ENCODE assay signal across 7 mouse cellular contexts in genomic region chr11:102991681-102992080, GRCm38 (mm10). TPM values are rescaled to one million over a fixed set of nuclear protein-coding genes. Genes with fewer than 3 reads are reported as not detected.
DNase-seq lines count a peak whose midpoint lies in the region; ATAC-seq and TF ChIP-seq lines count a peak whose summit lies in the region.

No protein-coding gene starts in this region.

- peak overlapping the region; percentile 46 for H3K4me2 ChIP-seq in lung, embryonic 16.5 days (ENCODE audit: low read depth, low read length)
- H3K4me2 ChIP-seq in forebrain, embryonic 13.5 days = peak overlapping the region; percentile 52
- peak overlapping the region; percentile 32 for H3K4me2 ChIP-seq in limb, embryonic 14.5 days (replicated peaks; ENCODE audit: low read depth, low read length, severe bottlenecking)
- H3K4me2 ChIP-seq in stomach, embryonic 15.5 days = peak overlapping the region; percentile 45

- no peak overlapping the region for H3K9ac ChIP-seq in lung, embryonic 16.5 days (ENCODE audit: low read length)
- H3K9ac ChIP-seq in forebrain, embryonic 13.5 days = peak overlapping the region; percentile 55
- H3K9ac ChIP-seq in limb, embryonic 14.5 days (ENCODE audit: low read depth, low read length, severe bottlenecking) = no peak overlapping the region
- no peak overlapping the region for H3K9ac ChIP-seq in stomach, embryonic 15.5 days

- no peak for TF ChIP-seq POLR2A in limb, embryonic 14.5 days (IDR thresholded peaks at IDR 0.05; ENCODE audit: borderline replicate concordance, extremely low read depth, insufficient read depth, insufficient read length)

- no peak for DNase-seq in lung, postnatal 25 days (ENCODE audit: low spot score)
- DNase-seq in limb, embryonic 14.5 days (ENCODE audit: low spot score) = no peak
- DNase-seq in thymus, adult 18-20 months = no peak
- no peak for DNase-seq in layer of hippocampus, adult 11-12 months (ENCODE audit: low spot score)

- peaks cover 9% of the 10 kb centered on the region for H3K4me1 ChIP-seq in lung, embryonic 16.5 days (replicated peaks; ENCODE audit: control insufficient read depth, insufficient read depth, low read length)
- peaks cover 32% of the 10 kb centered on the region for H3K4me1 ChIP-seq in forebrain, embryonic 13.5 days
- H3K4me1 ChIP-seq in limb, embryonic 14.5 days (ENCODE audit: control insufficient read depth, insufficient read depth, low read length) = peaks cover 15% of the 10 kb centered on the region; the same call in 1 of the 2 replicates
- peaks cover 19% of the 10 kb centered on the region; the same call in 1 of the 2 replicates for H3K4me1 ChIP-seq in stomach, embryonic 15.5 days

- peaks cover 8% of the 10 kb centered on the region for H3K27me3 ChIP-seq in lung, embryonic 16.5 days (ENCODE audit: control insufficient read depth, insufficient read depth, low read depth, low read length)
- H3K27me3 ChIP-seq in forebrain, embryonic 13.5 days = peaks cover 45% of the 10 kb centered on the region
- H3K27me3 ChIP-seq in limb, embryonic 14.5 days (ENCODE audit: control insufficient read depth, insufficient read depth, low read length) = peaks cover 32% of the 10 kb centered on the region
- peaks cover 13% of the 10 kb centered on the region; the same call in 1 of the 2 replicates for H3K27me3 ChIP-seq in stomach, embryonic 15.5 days (replicated peaks)

- H3K27ac ChIP-seq in lung, embryonic 16.5 days (ENCODE audit: low read length) = no peak overlapping the region
- H3K27ac ChIP-seq in forebrain, embryonic 13.5 days = no peak overlapping the region
- no peak overlapping the region for H3K27ac ChIP-seq in limb, embryonic 14.5 days (replicated peaks; ENCODE audit: low read depth, low read length)
- peak overlapping the region; percentile 28; the same call in 1 of the 2 replicates for H3K27ac ChIP-seq in stomach, embryonic 15.5 days

- peaks cover 20% of the 10 kb centered on the region for H3K36me3 ChIP-seq in lung, embryonic 16.5 days (ENCODE audit: control insufficient read depth, insufficient read depth, low read length)
- peaks cover 29% of the 10 kb centered on the region for H3K36me3 ChIP-seq in forebrain, embryonic 13.5 days (ENCODE audit: poor library complexity, severe bottlenecking)
- peaks cover 31% of the 10 kb centered on the region for H3K36me3 ChIP-seq in limb, embryonic 14.5 days (ENCODE audit: control insufficient read depth, insufficient read depth, low read length)
- H3K36me3 ChIP-seq in stomach, embryonic 15.5 days = peaks cover 20% of the 10 kb centered on the region

- no peaks in the 10 kb centered on the region for H3K9me3 ChIP-seq in lung, embryonic 16.5 days (ENCODE audit: control insufficient read depth, low read length)
- H3K9me3 ChIP-seq in forebrain, embryonic 13.5 days (replicated peaks) = no peaks in the 10 kb centered on the region
- H3K9me3 ChIP-seq in limb, embryonic 14.5 days (ENCODE audit: control insufficient read depth, low read length) = no peaks in the 10 kb centered on the region
- H3K9me3 ChIP-seq in stomach, embryonic 15.5 days = no peaks in the 10 kb centered on the region

- peak; percentile 78 for ATAC-seq in lung, embryonic 16.5 days (ENCODE audit: low read depth)
- ATAC-seq in forebrain, embryonic 13.5 days = no peak
- ATAC-seq in limb, embryonic 14.5 days (ENCODE audit: low FRiP score, low read depth) = no peak
- ATAC-seq in stomach, embryonic 15.5 days (ENCODE audit: insufficient read depth, low FRiP score, low read depth) = peak; percentile 32; the same call in 1 of the 2 replicates

- WGBS in lung, embryonic 16.5 days = under 1% methylated on average over 16 of the region's 16 CpGs
- WGBS in forebrain, embryonic 13.5 days = 1% methylated on average over 16 of the region's 16 CpGs
- 2% methylated on average over 16 of the region's 16 CpGs for WGBS in limb, embryonic 14.5 days
- WGBS in stomach, embryonic 15.5 days = 2% methylated on average over 16 of the region's 16 CpGs

- peak overlapping the region; percentile 20 for H3K4me3 ChIP-seq in lung, embryonic 16.5 days (ENCODE audit: low read length)
- H3K4me3 ChIP-seq in forebrain, embryonic 13.5 days = peak overlapping the region; percentile 23
- peak overlapping the region; percentile 14; the same call in 1 of the 2 replicates for H3K4me3 ChIP-seq in limb, embryonic 14.5 days (replicated peaks; ENCODE audit: low read length)
- peak overlapping the region; percentile 18 for H3K4me3 ChIP-seq in stomach, embryonic 15.5 days (replicated peaks)

RNA-seq across cellular contexts. Expression of gene Nmt1, which starts 36.3 kb away (rescaled TPM):
- 63.4 and 64.7 TPM in 2 replicates for polyA plus RNA-seq in lung, embryonic 16.5 days (2015; fragmentation: Nextera tagmentation; extraction: Ambion mirVana)
- polyA plus RNA-seq in forebrain, embryonic 13.5 days (2015; fragmentation: Nextera tagmentation; extraction: Ambion mirVana) = 47.3 and 53.9 TPM in 2 replicates
- 45.9 and 48.9 TPM in 2 replicates for polyA plus RNA-seq in limb, embryonic 14.5 days (2012; rRNA removed)
- polyA plus RNA-seq in limb, embryonic 14.5 days (2014; fragmentation: Nextera tagmentation; extraction: Ambion mirVana) = 50.2 and 53.9 TPM in 2 replicates
- polyA plus RNA-seq in stomach, embryonic 15.5 days (2015; fragmentation: Nextera tagmentation; extraction: Ambion mirVana) = 48.5 and 52.2 TPM in 2 replicates

RNA-seq across cellular contexts. Expression of gene Dcakd, which starts 36.5 kb away (rescaled TPM):
- 140 and 161 TPM in 2 replicates for polyA plus RNA-seq in lung, embryonic 16.5 days (2015; fragmentation: Nextera tagmentation; extraction: Ambion mirVana)
- 182 and 195 TPM in 2 replicates for polyA plus RNA-seq in forebrain, embryonic 13.5 days (2015; fragmentation: Nextera tagmentation; extraction: Ambion mirVana)
- 182 and 259 TPM in 2 replicates for polyA plus RNA-seq in limb, embryonic 14.5 days (2012; rRNA removed)
- 173 and 185 TPM in 2 replicates for polyA plus RNA-seq in limb, embryonic 14.5 days (2014; fragmentation: Nextera tagmentation; extraction: Ambion mirVana)
- 107 TPM in 2 replicates for polyA plus RNA-seq in stomach, embryonic 15.5 days (2015; fragmentation: Nextera tagmentation; extraction: Ambion mirVana)

RNA-seq across cellular contexts. Expression of gene C1ql1, which starts 45.2 kb away (rescaled TPM):
- polyA plus RNA-seq in lung, embryonic 16.5 days (2015; fragmentation: Nextera tagmentation; extraction: Ambion mirVana) = 0.24 and 0.60 TPM in 2 replicates
- polyA plus RNA-seq in forebrain, embryonic 13.5 days (2015; fragmentation: Nextera tagmentation; extraction: Ambion mirVana) = 1.4 and 1.5 TPM in 2 replicates
- polyA plus RNA-seq in limb, embryonic 14.5 days (2012; rRNA removed) = 3.3 and 4.8 TPM in 2 replicates
- 1.9 and 3.8 TPM in 2 replicates for polyA plus RNA-seq in limb, embryonic 14.5 days (2014; fragmentation: Nextera tagmentation; extraction: Ambion mirVana)
- polyA plus RNA-seq in stomach, embryonic 15.5 days (2015; fragmentation: Nextera tagmentation; extraction: Ambion mirVana) = 5.1 and 5.6 TPM in 2 replicates

Comparison
In these comparisons a context has a peak if more than half of its experiments do, and no peak if none do; other contexts are left out.
1. ATAC-seq: peak in lung, embryonic 16.5 days (single experiment) and stomach, embryonic 15.5 days (single experiment); none in forebrain, embryonic 13.5 days (single experiment) and limb, embryonic 14.5 days (single experiment).
2. Peak in every context shown above with its lines, with median percentiles within 50 percentile points of each other: H3K4me2 ChIP-seq and H3K4me3 ChIP-seq.